Mouse (Mus musculus) layer of hippocampus, adult 2 months (tissue): ENCODE results near the gene Dusp23. TPM values are rescaled to one million over a fixed set of nuclear protein-coding genes. Genes with fewer than 3 reads are reported as not detected.

Source experiments
- DNase-seq, 2 experiments: peaks; one replicate each; pipeline ENCODE4 v3.0.0; 2022; ENCODE audit warnings: low spot score in 2 of 2
- H3K27ac ChIP-seq: fragments of 200-600 bp; 2 replicates; pipeline ENCODE4 v1.8.1; 2022
- H3K4me3 ChIP-seq: fragments of 200-600 bp; 2 replicates; pipeline ENCODE4 v1.8.1; 2022; ENCODE audit warnings: mild to moderate bottlenecking
- CTCF ChIP-seq: fragments of 200-600 bp; conservative IDR thresholded peaks from 2 replicates; pipeline ENCODE4 v1.8.1; 2022; ENCODE audit warnings: antibody characterized with exemption, mild to moderate bottlenecking, moderate library complexity
- total RNA-seq, 2 experiments: library from RNA; stranded (reverse); gene quantifications; 2 replicates each; pipeline ENCODE4 v1.2.3; 2021

Gene Dusp23
- total RNA-seq, 2 experiments from 2014 or later, result 6.6 to 7.5 TPM

GRCm38 (mm10) chr1:172616537-172617300, 16.0 kb downstream of the Dusp23 start:
- H3K4me3 ChIP-seq, result peak overlapping the region; percentile 50
- no peak overlapping the region; the same call in 1 of the 2 replicates for H3K27ac ChIP-seq
- no peak for TF ChIP-seq CTCF
- DNase-seq, result peak in 1 of 2 experiments; percentile 46

DNA sequence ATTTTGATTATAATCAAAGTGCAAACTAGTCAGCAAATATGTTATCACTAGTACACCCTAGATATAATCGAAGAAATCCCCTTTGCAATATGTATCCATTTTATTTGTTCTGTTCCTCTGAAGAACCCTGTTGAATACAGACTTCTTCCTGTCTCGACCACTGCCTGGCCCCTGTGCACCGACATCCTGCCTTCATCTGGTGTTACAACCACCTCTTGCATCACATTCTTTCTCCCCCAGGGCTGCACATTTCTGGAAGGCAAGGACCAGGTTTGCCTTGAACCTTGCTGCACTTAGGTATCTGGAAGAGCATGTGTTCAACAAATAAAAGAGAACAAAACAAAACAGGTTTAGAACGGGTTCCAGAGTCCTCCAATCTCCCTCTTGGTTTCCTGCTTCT, 17.4 kb downstream of the Dusp23 start:
- no peak for TF ChIP-seq CTCF
- no peak overlapping the region for H3K27ac ChIP-seq
- H3K4me3 ChIP-seq, result no peak overlapping the region

GRCm38 (mm10) chr1:172614654-172615053, 18.1 kb downstream of the Dusp23 start:
- Histone ChIP-seq H3K27ac (no peak overlapping the region), H3K4me3 (no peak overlapping the region)
- TF ChIP-seq CTCF, result no peak
- no peak for DNase-seq

More for the DNA sequence above, 17.4 kb downstream of the Dusp23 start:
- no peak for DNase-seq

DNA sequence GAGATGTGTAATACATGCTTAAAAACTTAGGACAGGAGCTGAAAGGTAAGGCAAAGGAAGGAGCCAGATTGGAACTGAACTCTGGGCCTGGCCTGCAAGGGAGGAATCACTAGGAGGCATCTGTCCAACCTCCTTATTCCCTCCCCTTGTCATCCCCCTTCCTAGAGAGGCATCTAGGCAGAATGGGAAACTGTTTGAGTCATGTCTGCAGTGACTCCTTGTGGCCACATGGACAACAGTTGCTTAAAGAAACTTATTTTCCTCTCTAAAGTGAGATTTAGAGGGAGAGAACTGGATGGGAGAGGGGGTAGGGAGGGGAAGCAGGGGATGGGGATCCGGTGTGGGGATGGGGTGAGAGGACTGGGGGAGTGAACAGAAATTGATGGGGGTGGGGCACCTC, 20.0 kb downstream of the Dusp23 start:
- Histone ChIP-seq H3K27ac (no peak overlapping the region), H3K4me3 (no peak overlapping the region)
- DNase-seq, result no peak
- peak; percentile 55 for TF ChIP-seq CTCF

DNA sequence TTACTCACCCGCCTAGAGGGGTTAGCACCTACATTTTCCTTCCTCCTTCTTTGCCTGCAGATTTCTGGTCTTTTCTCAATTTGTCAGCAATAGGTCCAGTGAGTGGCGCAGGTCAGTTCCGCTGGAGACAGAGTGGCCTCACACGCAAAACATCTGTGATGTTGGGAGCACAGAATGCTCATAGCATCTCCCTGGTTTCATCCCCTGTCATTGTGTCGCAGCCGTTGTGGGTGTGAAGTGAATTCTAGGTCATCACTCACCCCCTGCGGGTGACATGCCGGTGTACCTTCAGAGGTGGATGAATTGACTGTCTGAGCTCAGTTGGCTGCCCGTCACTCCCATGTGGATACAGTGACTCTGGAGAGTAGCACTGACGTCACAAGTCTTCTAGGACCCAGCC, 21.5 kb downstream of the Dusp23 start:
- no peak for DNase-seq
- no peak overlapping the region for H3K27ac ChIP-seq
- TF ChIP-seq CTCF, result no peak
- no peak overlapping the region for H3K4me3 ChIP-seq

DNA sequence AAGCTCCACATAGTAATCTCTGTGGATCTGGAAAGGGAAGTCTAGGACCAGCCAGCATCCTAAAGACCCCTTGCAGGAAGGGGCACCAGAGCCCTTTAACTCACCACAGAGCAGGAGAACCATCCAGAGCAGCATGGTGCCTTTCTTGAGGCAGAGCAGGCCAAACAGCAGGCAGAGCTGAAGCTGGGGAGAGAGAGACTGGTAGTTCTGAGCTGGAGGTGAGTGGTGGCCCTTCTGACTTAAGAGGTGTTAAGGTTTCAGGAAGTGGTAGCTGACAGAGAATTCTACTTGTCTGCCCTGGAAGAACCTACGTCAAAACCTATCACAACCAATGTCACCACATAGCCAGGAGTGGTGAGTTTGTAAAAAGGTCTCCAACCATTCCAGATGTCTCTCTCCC, 30.4 kb downstream of the Dusp23 start, which contains the start of gene Fcrl6:
Gene Fcrl6 (minus strand): TSS at position 226 of the 400 bp plus-strand sequence.
- no peak within 1 kb of the TSS for H3K4me3 ChIP-seq
- TF ChIP-seq CTCF, result no peak
- DNase-seq, result no peak
- H3K27ac ChIP-seq, result no peak within 1 kb of the TSS

DNA sequence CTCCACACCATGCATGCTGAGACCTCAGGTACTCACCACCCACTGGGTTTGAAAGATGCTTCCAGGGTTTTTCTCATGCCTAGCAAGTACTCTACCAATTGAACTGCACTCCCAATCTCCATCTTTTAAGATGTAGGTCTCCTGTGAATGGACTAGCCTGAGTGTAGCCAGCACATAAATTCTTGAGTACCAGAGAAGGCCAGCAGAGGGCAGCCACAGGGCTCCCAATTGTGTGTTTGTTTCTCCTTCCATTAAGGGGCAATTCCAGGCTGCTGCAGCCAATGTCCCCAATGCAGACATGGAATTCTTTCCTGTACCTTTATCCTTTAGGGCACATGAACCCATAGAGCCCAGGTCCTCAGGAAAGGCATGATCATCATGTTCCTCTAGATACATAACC, 38.3 kb downstream of the Dusp23 start:
- no peak overlapping the region for H3K27ac ChIP-seq
- DNase-seq, result peak in 1 of 2 experiments; percentile 46
- H3K4me3 ChIP-seq, result no peak overlapping the region
- TF ChIP-seq CTCF, result peak; percentile 86

- Histone ChIP-seq H3K27ac (no peak overlapping the region), H3K4me3 (no peak overlapping the region)
- no peak for TF ChIP-seq CTCF
- no peak for DNase-seq
These were observed 38.8 kb downstream of the Dusp23 start for GRCm38 (mm10) chr1:172593956-172594355.

GRCm38 (mm10) chr1:172593321-172593720, 39.4 kb downstream of the Dusp23 start:
- Histone ChIP-seq H3K27ac (no peak overlapping the region), H3K4me3 (no peak overlapping the region)
- no peak for TF ChIP-seq CTCF
- no peak for DNase-seq

- Histone ChIP-seq H3K4me3 (no peak within 1 kb of the TSS), H3K27ac (no peak within 1 kb of the TSS)
- DNase-seq, result no peak
- TF ChIP-seq CTCF, result no peak
These were observed 42.4 kb downstream of the Dusp23 start, which contains the start of gene Slamf8 for GRCm38 (mm10) chr1:172590385-172590784. Gene Slamf8 (minus strand): TSS chr1:172590568.

- Histone ChIP-seq H3K27ac (no peak overlapping the region), H3K4me3 (no peak overlapping the region)
- DNase-seq, result no peak
- no peak for TF ChIP-seq CTCF
These were observed 46.9 kb downstream of the Dusp23 start for GRCm38 (mm10) chr1:172585612-172586567.

DNA sequence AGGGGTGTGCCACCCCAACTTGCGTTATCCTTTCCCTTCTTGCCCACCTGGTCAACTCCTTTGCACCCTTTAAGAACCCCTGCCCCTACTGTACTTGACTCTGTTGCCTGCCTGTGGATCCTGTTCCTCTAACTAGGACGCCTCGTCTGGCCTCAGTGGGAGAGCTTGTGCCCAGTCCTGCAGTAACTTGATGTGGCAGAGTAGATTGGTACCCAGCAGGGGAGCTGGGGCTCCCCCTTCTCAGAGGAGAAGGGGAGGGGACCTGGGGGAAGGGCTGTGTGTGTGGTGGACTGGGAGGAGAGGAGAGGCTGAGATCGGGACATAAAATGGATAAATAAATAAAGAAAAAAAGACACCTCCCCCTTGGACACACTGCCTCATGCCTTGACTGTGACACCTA, 47.7 kb downstream of the Dusp23 start:
- DNase-seq, result no peak
- Histone ChIP-seq H3K4me3 (no peak overlapping the region), H3K27ac (no peak overlapping the region)
- TF ChIP-seq CTCF, result no peak

DNA sequence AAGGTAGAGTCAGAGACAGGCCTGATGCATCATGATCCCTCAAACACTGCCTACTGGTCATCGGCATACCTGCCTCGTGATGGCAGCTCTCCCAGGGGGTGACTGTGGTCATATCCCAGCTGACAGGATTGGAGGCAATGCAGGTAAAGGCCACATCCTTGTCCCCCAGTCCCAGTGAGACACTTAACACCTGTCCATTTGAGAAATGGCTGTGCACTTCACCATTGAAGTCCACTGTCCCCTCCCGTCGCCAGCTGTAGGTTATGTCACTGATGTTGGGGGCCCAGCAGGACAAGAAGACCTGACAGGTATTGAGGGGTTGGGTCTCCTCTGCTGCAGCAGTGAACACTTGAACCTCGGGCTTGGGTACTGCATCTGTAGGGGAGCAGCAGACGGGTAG, 48.5 kb downstream of the Dusp23 start:
- H3K4me3 ChIP-seq, result no peak overlapping the region
- TF ChIP-seq CTCF, result no peak
- H3K27ac ChIP-seq, result no peak overlapping the region
- DNase-seq, result no peak
